Comparison of ENCODE assay signal across 7 mouse cellular contexts in the genomic region with DNA sequence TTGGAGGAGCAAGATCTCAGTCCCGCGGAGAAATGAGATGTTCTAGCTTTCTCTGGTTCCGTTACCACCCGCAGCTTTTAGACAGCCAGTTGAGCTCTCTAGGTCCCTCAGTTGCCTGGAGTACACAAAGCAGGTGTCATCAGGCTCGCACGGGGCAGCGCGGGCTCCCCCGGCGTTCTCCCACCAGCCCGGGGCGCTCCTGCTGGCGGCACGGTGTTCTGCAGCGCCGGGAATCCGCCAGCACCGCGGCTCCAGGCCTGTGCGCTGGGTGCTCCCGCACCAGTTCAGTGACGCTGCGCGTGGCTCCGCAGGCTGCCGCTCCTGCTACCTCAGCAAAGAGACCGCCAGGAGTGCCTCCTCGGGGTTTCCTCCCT. TPM values are rescaled to one million over a fixed set of nuclear protein-coding genes. Genes with fewer than 3 reads are reported as not detected.
DNase-seq lines count a peak whose midpoint lies in the region; ATAC-seq and TF ChIP-seq lines count a peak whose summit lies in the region.

A gene (minus strand): TSS at position 235 of the 374 bp plus-strand sequence.

- H3K27me3 ChIP-seq in midbrain, postnatal 0 days (ENCODE audit: insufficient read depth, low read length), result no peaks in the 10 kb centered on the region

- ATAC-seq in midbrain, postnatal 0 days (ENCODE audit: low FRiP score), result peak; percentile 89

- no peaks in the 10 kb centered on the region for H3K9me3 ChIP-seq in midbrain, postnatal 0 days (ENCODE audit: low read length)

- peak within 1 kb of the TSS; percentile 86 for H3K4me3 ChIP-seq in midbrain, postnatal 0 days (ENCODE audit: low read depth, low read length)

- H3K27ac ChIP-seq in midbrain, postnatal 0 days (ENCODE audit: low read depth, low read length), result peak within 1 kb of the TSS; percentile 96

- H3K4me1 ChIP-seq in midbrain, postnatal 0 days (ENCODE audit: insufficient read depth, low read length), result no peaks in the 10 kb centered on the region

- H3K36me3 ChIP-seq in midbrain, postnatal 0 days (ENCODE audit: insufficient read depth, low read length), result no peaks in the 10 kb centered on the region

- intact Hi-C loops in heart, postnatal 10 days (cut with DNase I), result no loop called here

- TF ChIP-seq CTCF in midbrain, postnatal 0 days (IDR thresholded peaks at IDR 0.05), result peak; percentile 67

- under 1% methylated on average over 28 of the region's 28 CpGs for whole genome bisulfite sequencing in midbrain, postnatal 0 days

- DNase-seq in thymus, postnatal 4 days, result peak; percentile 22
- DNase-seq in thymus, postnatal 0 days (ENCODE audit: low spot score), result no peak
- peak; percentile 72 for DNase-seq in embryo, embryonic 10 days (ENCODE audit: low spot score)
- DNase-seq in heart, postnatal 10 days, result peak; percentile 16 to 33
- peak; percentile 64 to 81 for DNase-seq in left cerebral cortex, adult 8-10 months (ENCODE audit: low spot score in 2 of 2)
- peak; percentile 80 for DNase-seq in midbrain, postnatal 0 days (ENCODE audit: low spot score)
- no peak for DNase-seq in thymus, postnatal 25 days

- H3K9ac ChIP-seq in midbrain, postnatal 0 days (replicated peaks; ENCODE audit: low read length, poor library complexity, severe bottlenecking), result peak within 1 kb of the TSS; percentile 96

- peak within 1 kb of the TSS; percentile 67 for H3K4me2 ChIP-seq in midbrain, postnatal 0 days (ENCODE audit: low read depth, low read length, poor library complexity, severe bottlenecking)

RNA-seq across cellular contexts. Expression of the gene that starts here (rescaled TPM):
- 0.03 TPM in 1 of 2 replicates, not detected in the other for polyA plus RNA-seq in thymus, postnatal 0 days (2015; fragmentation: Nextera tagmentation; extraction: Ambion mirVana)
- total RNA-seq in heart, postnatal 10 days (2021), result not detected
- 100 to 1,000 TPM in 3 of 4 experiments, 10 to 100 TPM in 1; 99.2 to 125 (median 110) TPM for total RNA-seq in left cerebral cortex, adult 8-10 months (2022)
- 29.8 and 39.5 TPM in 2 replicates for total RNA-seq in midbrain, postnatal 0 days (2014; rRNA removed)
- 4.9 and 7.3 TPM in 2 replicates for polyA plus RNA-seq in midbrain, postnatal 0 days (2015; fragmentation: Nextera tagmentation; extraction: Ambion mirVana)

Comparison
In these comparisons a context has a peak if more than half of its experiments do, and no peak if none do; other contexts are left out.
1. RNA of the gene that starts here (total RNA-seq): 99.2 to 125 TPM in left cerebral cortex, adult 8-10 months and 29.8 to 39.5 TPM in midbrain, postnatal 0 days; not detected in heart, postnatal 10 days; every median in the first group is over 10 times any median in the second.
2. DNase-seq: peak in thymus, postnatal 4 days (single experiment), embryo, embryonic 10 days (single experiment), left cerebral cortex, adult 8-10 months (2 of 2) and midbrain, postnatal 0 days (single experiment); none in thymus, postnatal 0 days (single experiment) and thymus, postnatal 25 days (single experiment).
3. Peak in DNase-seq in heart, postnatal 10 days; RNA of the gene not detected or under 1 TPM.